Mouse (Mus musculus) right cerebral cortex, postnatal 36 days (tissue): Measurements from ENCODE around the gene Cldn9.

Experiments
- DNase-seq, 2 experiments: peaks; one replicate each; pipeline ENCODE4 v3.0.0; 2022; ENCODE audit warnings: low spot score in 2 of 2, mixed read lengths in 1 of 2

Gene Cldn9

DNA sequence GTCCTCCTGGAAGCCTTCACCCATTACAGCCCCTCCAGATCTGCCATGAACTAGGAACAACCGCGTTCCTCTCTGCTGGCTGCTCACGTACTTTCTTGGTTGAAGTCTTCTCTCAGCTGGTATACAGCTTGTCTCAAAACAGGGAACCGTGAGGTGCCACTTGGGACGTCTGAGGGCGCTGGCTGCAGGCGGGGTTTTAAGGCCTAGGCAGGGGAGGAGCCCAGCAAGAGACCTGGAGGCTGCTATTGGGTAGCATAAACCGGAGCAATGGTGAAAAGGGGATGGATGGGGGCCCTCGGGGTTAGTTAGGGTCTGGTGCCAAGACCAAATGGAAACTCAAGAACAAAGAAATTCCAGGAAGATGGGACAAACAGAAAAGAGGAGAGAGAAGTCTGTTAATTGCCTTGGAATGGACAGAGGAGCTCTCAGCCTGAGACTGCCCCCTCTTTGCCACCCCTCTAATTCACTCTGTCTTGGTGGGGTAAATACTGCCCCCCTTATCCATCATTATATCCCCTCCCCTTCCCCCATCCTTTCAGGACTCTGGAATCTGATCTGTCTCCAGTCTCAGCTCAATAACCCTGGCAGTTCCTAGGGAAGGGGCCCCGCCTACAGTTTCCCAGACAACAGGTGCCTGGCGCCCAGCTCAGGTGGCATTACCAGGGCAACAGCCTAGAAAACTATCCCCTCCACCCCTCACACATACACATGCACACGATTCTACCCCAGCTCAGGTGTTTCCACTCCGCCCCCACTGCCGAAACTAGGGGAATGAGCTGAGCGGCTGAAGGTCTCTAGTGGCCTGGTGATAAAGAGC is at the start of gene Cldn9:
Gene Cldn9, minus strand, starts transcription at position 171 of the 817 bp plus-strand sequence.
- DNase-seq = no peak

DNA sequence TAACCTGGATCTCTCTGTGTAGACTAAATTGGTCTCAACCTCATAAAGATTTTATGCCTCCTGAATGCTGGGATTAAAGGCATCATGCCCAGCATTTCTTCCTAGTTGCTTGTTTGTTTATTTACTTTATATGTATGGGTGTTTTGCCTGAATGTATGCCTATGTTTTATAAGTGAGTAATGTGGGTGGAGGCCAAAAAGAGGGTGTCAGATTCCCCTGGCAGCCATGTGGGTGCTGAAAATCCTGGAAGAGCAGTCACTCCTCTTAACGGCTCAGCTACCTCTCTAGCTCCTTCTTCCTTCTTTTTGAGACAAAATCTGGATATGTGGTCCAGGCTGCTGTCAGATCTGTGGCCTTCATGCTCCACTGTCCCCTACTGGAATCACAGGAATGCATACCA is 46.6 kb upstream of the Cldn9 start:
- DNase-seq = no peak

DNA sequence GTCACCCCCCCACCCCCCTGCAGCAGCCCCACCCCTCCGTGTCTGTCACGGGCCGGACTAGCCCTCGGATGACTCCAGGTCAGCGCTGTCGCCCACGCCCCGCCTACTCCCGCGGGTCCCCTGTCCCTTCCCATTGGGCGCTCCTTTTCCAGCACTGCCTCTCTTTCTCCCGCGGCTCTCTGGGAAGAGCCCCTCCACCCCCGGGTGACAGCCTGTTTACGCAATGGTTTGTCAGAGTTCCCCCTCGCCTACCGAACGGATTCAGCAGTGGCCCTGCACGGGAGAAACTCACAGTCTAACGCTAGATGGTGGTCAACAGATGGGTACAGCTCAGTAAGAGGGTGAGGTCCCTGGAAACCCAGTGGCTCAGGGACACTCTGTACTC is 42.9 kb upstream of the Cldn9 start:
- no peak for DNase-seq

DNA sequence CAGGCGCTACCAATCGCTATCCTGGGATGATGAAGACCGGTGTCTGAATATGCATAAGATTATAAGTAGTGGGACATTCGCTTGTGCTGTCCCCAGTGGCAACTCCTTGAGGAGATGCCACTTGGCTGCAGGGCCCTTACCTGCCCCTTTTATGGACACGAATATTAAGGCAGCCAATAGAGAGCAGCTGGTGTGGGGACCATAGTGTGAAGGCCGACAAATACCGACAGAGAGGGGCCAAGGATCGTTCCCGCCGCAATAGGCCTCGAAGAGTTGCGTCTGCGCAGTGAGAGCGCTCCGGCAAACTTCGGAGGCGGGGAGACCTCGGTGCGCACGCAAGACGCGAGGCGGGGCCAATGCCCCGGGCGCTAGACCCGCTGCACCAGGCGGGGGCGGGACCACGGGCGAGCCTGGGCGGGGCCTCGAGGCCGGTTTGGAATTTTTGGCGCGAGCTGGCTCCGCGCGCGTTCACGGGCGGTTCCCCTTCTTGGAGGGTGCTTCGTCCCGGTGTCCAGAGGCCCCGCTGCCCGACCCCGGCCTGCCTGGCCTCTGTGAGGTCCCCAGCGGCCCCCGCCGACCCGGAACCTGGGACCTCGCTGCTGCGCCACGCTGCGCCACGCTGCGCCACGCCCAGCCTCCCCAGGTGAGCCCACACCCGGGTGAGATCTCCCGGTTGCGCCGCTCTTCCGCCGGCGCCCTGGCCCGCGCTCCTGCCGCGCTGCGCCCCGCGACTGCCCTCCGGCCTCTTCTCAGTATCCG is 42.4 kb upstream of the Cldn9 start, which contains the start of gene Pkmyt1:
Gene Pkmyt1, plus strand, starts transcription at position 338 of the 759 bp plus-strand sequence.
- DNase-seq = peak; percentile 87 to 91

DNA sequence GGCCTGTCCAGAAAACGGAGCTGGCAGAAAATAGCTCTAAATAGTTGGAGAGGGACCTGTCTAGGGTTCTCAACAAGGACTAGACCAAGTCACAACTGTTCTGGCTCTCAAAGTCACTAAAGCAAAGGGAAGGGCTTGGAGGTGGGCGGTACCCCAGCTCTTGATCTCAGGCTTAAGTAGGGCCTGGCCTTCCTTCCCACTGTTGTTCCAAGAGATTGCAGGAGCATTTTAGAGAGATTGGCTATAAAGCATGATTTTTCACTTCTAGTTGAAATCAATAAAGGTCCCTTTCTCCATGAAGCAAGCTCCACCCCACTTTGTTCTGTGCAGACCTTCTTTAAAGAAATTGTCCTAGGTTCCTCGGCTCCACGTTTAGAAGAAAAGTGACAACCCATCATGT is 41.7 kb upstream of the Cldn9 start:
- DNase-seq = no peak

DNA sequence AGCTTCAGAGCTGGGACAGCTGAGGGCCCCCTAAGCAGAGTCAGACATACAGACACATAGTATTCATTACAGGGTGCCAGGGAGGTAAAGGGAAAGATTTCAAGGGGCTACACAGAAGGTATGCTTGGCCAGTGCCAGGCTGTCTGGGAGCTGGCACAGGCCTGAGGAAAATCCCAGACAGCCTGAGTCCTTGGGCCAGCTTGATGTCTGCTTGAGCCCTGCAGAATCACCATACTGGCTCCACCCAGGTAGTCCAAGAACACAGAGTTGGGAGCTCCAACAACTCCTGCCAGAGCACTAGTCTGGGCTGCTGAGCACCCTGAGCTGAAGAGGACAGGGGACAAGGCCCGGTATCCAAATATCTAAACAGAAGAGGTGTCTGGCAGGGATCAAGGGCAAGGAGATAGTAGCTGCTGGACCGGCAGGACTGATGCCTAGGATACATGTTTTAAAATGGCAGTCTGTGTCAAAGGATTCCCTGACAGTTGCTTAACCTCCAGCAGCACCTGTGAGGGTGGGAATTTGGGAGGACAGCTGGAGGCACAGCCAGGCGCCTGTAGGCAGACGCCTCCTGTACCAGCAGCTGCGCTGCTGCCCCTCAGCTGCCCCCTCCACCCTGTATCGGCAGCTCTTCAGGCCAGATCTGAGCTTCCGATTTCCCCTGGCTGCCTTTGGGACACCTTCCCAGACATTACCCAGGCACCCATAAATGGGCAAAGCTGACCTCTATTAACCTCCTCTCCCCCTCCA is 38.7 kb upstream of the Cldn9 start, which contains the start of gene 1520401A03Rik:
Gene 1520401A03Rik, minus strand, starts transcription at position 408 of the 750 bp plus-strand sequence.
- DNase-seq = no peak

DNA sequence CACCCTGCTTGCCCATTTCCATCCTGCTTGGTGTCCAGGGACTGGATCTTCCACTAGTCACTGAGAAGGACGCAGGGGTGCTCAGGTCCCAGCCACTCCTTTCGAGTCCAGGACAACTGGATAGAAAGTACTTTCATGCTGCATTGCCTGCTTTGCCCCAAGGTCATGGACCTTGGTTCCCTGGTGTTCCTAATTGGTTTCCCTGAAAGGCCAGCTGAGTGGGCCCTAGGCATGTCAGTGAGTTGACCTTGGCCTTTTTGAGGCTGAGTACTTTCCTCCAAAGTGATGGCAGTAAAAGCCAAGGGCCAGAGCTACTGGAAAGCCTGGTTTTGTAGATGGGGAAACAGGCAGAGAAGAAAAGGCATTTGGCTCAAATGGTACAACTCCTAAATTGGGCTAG is 38.1 kb upstream of the Cldn9 start:
- no peak for DNase-seq

DNA sequence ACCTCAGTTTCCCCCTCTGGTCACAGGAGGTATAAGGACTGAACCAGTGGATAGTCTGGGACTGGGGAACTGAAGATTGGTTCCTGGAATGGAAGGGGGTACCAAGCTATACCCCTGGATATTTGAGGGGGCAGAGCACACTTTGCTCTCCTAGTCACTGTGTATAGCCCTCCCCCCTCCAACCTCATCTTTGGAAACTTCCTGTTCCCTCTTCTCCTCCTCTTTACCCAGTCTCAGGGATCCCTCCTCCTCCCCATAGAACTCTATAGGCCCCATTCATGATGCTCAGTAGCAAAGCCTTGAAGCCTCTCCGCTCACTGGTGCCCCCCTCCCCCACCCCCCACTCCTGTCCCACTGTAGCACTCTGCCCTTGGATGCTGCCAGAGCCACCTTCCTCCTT is 35.6 kb upstream of the Cldn9 start:
- no peak for DNase-seq

DNA sequence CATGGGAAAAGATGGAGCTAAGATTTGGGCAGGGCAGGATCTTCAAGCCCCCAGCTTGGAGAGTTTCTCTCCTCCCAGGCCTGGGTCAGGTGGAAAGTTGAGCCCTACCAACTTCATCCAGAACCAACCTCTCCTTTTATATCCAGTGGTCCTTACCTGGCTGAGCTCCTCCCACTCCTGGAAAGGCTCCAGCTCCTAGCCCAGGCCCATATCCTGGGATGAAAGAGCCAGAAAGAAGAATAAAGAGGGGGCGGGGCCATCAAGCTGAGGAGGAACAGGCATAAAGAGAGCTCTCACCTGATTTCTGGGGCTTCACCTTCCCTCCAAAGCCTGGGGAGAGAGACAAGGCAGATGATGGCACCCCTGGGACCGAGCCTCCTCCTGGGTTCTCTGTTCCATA is 33.2 kb upstream of the Cldn9 start:
- no peak for DNase-seq

DNA sequence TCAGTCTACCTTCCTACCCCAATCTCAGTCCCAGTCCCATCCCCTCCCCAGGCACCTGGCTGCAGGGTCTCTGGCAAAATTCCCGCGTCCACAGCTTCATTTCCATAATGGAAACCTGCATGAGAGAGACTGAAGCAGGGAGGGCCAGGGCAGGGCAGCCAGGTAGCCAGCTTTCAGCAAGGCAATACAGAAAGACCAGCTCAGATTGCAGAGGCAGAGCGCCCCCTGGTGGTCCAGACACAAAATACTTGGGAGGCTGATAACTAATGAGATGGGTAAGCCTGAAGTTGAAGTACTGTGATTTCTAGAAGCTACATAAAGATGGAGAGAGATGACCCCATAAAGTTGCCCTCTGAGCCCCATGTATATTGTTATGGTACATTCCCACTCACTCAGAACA is 22.4 kb upstream of the Cldn9 start:
- DNase-seq = peak; percentile 47 to 49

DNA sequence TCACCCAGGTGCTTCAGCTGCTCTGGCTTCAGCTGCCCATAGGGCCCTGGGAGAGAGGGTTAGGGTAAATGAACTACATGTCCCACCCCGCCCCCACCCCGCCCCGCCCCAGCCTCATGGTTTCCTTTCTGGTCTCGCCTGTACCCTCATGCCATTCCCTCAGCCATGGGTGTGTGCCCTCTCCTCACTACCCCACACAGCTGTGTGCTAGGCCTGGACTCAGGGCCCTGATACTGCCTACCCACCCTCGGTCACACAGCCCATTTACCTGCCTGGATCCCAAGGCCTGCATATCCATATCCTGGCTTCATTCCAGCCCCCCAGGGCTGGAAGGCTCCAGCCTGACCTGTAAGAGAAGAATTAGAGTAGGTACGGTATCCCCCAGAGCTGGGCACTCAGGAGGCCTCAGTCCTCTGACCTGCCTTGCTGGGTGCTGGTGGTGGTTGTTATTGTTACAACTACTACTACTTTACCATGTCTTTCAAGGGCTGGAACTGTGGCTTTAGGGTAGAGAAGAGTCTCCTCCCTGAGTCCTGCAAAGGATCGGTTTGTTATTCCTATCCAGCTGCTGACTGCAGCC is 21.8 kb upstream of the Cldn9 start:
- DNase-seq = no peak

DNA sequence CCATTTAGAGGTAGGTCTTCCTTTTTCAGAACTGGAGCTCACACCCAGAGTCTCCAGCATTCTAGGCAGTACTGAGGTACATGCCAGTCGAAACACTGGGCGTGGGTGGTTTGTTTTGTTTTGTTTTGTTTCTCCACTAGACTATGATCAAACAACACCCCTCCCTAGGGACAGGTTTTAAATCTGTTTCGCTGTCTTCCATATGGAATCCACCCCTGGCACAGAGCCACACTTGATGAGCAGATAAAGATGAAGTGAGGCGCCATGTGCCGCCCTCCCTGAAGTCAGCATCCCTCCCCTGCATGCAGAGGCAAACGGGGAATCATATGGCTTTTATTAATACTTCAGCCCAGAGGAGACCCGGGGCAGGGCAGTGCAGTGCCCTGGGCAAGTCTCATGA is 20.9 kb upstream of the Cldn9 start:
- DNase-seq = peak in 1 of 2 experiments; percentile 43

DNA sequence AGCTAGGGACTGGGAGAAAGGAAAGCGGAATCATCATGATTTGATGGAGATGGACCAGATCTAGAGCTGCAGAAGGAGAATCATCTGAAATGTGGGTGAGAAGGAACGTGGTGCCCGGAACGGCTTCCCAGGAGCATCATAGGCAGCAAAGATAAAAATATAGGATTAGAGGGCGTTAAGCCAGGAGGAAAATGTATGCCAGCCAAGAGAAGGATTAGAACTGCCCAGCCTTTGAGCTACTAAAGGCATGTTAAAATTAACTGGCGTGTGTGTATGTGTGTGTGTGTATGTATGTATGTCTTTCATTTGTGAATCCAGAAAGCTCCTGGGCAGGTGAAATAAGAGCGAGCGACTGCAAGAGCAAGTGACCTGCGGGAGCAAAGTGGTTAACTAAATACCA is 19.5 kb upstream of the Cldn9 start:
- no peak for DNase-seq

DNA sequence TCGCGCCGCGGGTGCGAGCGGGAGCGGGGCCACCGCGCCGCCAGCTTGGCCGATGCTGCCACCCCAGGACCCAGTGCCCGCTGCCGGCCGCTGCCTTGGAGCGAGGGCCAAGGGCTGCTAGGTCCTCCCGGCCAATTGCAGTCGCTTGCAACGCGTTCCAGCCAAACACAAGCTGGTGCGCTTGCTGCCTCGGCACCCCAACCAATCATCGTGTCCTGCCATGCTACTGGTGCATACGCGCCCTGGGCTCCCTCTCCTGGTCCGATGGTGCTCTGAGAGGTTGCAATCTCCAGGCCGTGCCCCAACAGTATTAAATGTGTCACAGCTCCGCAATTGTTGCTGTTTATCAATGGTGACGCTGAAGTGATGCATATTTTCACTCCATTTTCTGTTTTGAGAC is 16.3 kb upstream of the Cldn9 start:
- peak; percentile 90 for DNase-seq

DNA sequence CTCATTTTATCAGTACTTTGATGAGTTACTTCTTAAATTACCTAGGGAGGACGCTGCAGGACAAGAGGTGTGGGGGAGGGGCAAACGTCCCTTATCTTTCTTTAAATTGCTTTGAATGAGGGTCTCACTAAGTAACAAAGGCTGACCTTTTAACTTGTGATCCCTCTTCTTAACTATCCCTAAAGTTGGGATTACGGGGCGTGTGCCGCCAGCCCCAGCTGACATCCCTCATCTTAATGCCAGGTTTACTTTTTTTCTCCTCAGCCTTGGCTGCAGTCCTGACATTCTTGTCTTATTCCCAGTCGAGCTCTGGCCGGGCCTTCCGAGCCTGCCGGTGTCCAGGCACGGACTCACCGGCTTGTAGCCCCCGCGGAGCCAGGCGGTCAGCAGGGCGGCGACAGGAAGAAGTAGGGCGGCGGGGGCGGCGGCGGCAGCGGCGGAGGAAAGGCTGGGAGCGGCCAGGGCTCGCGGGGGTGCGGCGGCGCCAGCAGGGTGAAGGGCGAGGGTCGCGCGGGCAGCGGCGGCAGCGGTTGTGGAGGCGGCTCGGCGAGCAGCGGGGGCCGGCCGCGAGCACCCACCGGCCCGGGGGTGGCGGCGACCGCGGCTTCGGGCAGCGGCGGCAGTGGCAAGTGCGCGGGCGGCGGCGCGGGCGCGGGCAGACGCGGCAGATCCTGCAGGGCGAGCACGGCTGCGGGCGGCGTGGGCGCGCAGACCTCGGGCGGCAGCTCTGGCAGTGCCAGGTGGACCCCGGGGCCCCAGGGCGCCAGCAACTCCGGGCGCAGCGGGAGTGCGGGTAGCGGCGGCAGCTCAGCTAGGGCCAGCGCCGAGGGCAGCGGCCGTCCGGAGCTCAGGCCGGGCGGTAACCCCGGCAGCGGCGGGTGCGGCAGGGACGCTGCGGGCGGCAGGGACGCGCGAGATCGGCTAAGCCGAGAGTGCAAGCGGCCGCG is 15.6 kb upstream of the Cldn9 start:
- no peak for DNase-seq

DNA sequence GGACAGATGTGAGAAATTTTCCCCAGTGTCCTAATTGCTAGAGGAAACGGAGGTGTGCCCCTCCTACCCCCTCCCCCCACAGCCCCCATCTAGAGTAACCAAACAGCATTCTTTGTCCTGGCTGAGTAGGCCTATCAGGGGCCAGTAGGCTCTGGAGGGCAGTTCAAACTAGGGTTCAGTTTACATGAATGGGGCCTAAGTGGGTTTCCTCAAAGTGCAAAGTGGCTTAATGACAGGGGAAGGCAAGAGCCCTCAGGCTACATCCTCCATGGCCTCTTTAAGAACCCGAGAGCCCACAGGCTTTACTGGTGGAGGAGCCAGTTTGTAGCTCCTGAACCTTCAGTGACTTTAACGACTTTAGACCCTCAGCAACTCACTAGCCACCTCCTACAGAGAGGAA is 12.0 kb upstream of the Cldn9 start:
- DNase-seq = no peak

DNA sequence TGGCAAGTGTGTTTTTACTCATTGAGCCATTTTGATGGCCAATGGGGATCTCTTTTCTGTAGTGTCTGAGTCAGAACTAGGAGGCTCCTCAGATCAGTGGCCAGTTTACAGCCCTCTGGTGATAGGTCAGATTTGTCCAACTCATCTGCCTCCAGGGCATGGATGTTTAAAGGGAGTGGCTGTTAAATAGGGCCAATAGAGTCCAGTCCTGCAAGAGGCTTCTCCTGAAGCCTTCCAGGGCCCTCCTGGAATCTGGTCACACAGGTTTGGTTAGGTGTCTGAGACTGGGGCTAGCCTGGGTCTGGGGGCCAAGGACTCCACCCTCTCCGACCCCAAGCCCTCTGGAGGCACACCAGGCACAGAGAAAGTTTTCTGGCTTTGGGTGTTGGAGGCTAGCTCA is 10.7 kb upstream of the Cldn9 start:
- DNase-seq = no peak

DNA sequence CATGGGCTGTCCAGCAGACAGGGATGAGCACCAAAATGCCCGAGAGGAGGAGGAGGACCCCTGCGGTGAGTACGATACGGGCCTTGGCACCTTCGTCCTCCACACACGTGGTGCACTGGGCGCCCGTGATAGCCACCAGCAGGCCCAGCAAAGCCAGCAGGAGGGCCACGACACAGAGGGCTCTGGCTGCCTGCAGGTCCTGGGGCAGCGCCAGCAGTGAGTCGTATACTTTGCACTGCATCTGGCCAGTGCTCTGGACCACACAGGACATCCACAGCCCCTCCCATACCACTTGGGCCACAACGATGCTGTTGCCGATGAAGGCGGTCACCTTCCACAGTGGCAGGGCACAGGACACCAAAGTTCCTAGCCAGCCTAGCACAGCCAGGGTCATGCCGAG is 600 bp downstream of the Cldn9 start:
- no peak for DNase-seq

DNA sequence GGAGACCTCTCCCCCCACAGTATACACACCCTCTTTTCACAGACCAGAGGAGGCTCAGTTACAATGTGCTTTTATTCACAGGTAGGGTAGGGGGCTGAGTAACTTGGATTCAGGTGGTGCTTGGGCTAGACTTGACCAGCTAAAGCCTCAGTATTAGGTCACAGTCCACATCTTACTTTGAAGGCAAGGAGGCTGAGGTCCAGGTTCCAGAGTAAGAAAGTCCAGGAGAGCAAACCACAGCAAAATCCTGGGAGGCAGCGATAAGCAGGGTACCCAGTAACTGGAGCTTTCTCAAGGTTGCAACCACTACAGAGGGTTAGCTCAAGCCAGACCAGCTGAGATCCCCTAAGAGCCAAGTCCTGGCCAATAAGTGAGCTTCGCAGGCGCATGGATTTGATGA is 1.3 kb downstream of the Cldn9 start:
- no peak for DNase-seq

DNA sequence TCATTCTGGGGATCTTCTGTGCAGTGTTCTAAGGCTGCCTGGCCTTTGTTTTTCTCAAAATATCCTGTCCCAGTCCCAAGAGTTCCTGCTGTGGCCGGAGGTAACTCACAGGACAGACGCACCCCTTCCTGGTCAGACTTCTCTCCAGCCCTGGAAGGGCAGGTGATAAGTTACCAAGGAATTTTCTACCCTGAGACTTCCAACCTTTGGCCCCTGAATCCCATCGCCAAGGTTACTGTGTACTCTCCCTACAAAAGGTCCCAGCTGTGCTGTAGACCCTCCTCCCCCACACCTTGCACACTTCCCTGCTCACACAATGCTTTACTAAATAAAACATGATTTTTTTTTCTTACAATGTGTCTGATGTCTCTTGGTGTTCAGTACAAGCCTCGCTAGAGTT is 1.7 kb downstream of the Cldn9 start:
- no peak for DNase-seq

DNA sequence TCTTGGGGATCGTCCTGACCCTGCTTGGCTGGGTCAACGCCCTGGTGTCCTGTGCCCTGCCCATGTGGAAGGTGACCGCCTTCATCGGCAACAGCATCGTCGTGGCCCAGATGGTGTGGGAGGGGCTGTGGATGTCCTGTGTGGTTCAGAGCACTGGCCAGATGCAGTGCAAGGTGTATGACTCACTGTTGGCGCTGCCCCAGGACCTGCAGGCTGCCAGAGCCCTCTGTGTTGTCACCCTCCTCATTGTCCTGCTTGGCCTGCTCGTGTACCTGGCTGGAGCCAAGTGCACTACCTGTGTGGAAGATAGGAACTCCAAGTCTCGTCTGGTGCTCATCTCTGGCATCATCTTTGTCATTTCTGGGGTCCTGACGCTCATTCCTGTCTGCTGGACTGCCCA is 2.7 kb downstream of the Cldn9 start:
- DNase-seq = no peak
